In genomic region chr15:82822347-82822746, GRCm38 (mm10) we compare ENCODE assay signal across 24 mouse cellular contexts. TPM values are rescaled to one million over a fixed set of nuclear protein-coding genes. Genes with fewer than 3 reads are reported as not detected.
"Had no signal": no experiment of that assay in that cellular context is flagged by ENCODE, and none has a peak within 500 bp of the region (broad histone marks: within the 10 kb centered on the region; RNA-seq: fewer than 3 reads in every experiment).

No protein-coding gene starts in this region.

- H3K36me3 ChIP-seq: neural tube, embryonic 13.5 days had no signal

- H3K27me3 ChIP-seq: midbrain, embryonic 12.5 days; neural tube, embryonic 13.5 days; neural tube, embryonic 15.5 days had no signal

- ATAC-seq: midbrain, embryonic 16.5 days had no signal

- H3K4me2 ChIP-seq: lung, embryonic 14.5 days; midbrain, embryonic 12.5 days; neural tube, embryonic 13.5 days; neural tube, embryonic 15.5 days had no signal

- H3K27ac ChIP-seq: midbrain, embryonic 12.5 days; neural tube, embryonic 13.5 days; neural tube, embryonic 15.5 days had no signal

- DNase-seq: lung, postnatal 4 days; retina, postnatal 1 day; right cerebral cortex, adult 18-20 months; right cerebral cortex, postnatal 25 days; right cerebral cortex, postnatal 4 days; spleen, adult 18-20 months; thymus, adult 18-20 months; thymus, postnatal 14 days; thymus, postnatal 36 days had no signal

- H3K9ac ChIP-seq: lung, embryonic 14.5 days; midbrain, embryonic 12.5 days; neural tube, embryonic 13.5 days; neural tube, embryonic 15.5 days had no signal

- H3K4me3 ChIP-seq: midbrain, embryonic 12.5 days; myocyte; neural tube, embryonic 13.5 days; neural tube, embryonic 15.5 days had no signal

- H3K4me1 ChIP-seq: neural tube, embryonic 15.5 days had no signal

- H3K9me3 ChIP-seq: midbrain, embryonic 12.5 days; neural tube, embryonic 13.5 days; neural tube, embryonic 15.5 days had no signal

RNA-seq across cellular contexts. Expression of gene Cyp2d26, which starts 28.3 kb away (rescaled TPM):
- total RNA-seq: megakaryocyte, adult 5-6 weeks; megakaryocyte-erythroid progenitor cell, adult 5-6 weeks had no signal
- polyA plus RNA-seq: lung, embryonic 14.5 days; midbrain, embryonic 12.5 days; myocyte; neural tube, embryonic 11.5 days; neural tube, embryonic 15.5 days had no signal

RNA-seq across cellular contexts. Expression of gene Cyp2d40, which starts 58.4 kb away (rescaled TPM):
- total RNA-seq: megakaryocyte, adult 5-6 weeks; megakaryocyte-erythroid progenitor cell, adult 5-6 weeks had no signal
- polyA plus RNA-seq: lung, embryonic 14.5 days; lung, embryonic 16.5 days; midbrain, embryonic 12.5 days; midbrain, embryonic 14.5 days; midbrain, embryonic 16.5 days; myocyte; neural tube, embryonic 11.5 days; neural tube, embryonic 13.5 days; neural tube, embryonic 15.5 days; small intestine, adult 2 months; stomach, embryonic 14.5 days; stomach, embryonic 16.5 days; thymus, postnatal 0 days had no signal
